Mouse (Mus musculus) macrophage (primary cell): Measurements from ENCODE around the gene Skida1. TPM values are rescaled to one million over a fixed set of nuclear protein-coding genes. Genes with fewer than 3 reads are reported as not detected.

Experiments
- H3K27ac ChIP-seq: fragments of 350-480 bp; formaldehyde crosslinking; 2 replicates; pipeline ENCODE4 v1.9.0; 2021
- H3K36me3 ChIP-seq: fragments of 350-480 bp; formaldehyde crosslinking; 2 replicates; pipeline ENCODE4 v1.9.0; 2021; ENCODE audit errors: inconsistent target
- H3K4me3 ChIP-seq: fragments of 350-480 bp; formaldehyde crosslinking; 2 replicates; pipeline ENCODE4 v1.9.0; 2021; ENCODE audit errors: inconsistent target
- H3K79me2 ChIP-seq: fragments of 350-480 bp; formaldehyde crosslinking; 2 replicates; pipeline ENCODE4 v1.9.0; 2021; ENCODE audit errors: inconsistent target
- WGBS: methylation state at CpG from one replicate; pipeline ENCODE4 v1.1.7; 2026; ENCODE audit warnings: inconsistent platforms; ENCODE audit not compliant: missing documents; 5-methylcytosine and 5-hydroxymethylcytosine counted together
- polyA plus RNA-seq: library from polyadenylated mRNA; stranded (reverse); fragments of 250-400 nt; gene quantifications from 3 replicates; pipeline ENCODE4 v1.2.4, GENCODE M21; 2018; ENCODE audit warnings: inconsistent platforms

Gene Skida1
- polyA plus RNA-seq, 1 experiment from 2014 or later, result not detected

GRCm38 (mm10) chr2:18037491-18037890 is 11.4 kb downstream of the Skida1 start, which contains the start of gene A930004D18Rik:
TSS of gene A930004D18Rik (minus strand) at chr2:18037737.
- Histone ChIP-seq H3K27ac (no peak within 1 kb of the TSS), H3K4me3 (no peak within 1 kb of the TSS), H3K79me2 (no peaks in the 10 kb centered on the region), H3K36me3 (no peaks in the 10 kb centered on the region)
- WGBS, result 53% methylated on average over 2 of the region's 2 CpGs

- Histone ChIP-seq H3K36me3 (no peaks in the 10 kb centered on the region), H3K4me3 (no peak overlapping the region), H3K79me2 (no peaks in the 10 kb centered on the region), H3K27ac (no peak overlapping the region)
- 95% methylated on average over 10 of the region's 10 CpGs for WGBS
Measured at GRCm38 (mm10) chr2:18034371-18035250, 14.2 kb downstream of the Skida1 start.

GRCm38 (mm10) chr2:18033166-18034108 is 15.4 kb downstream of the Skida1 start:
- Histone ChIP-seq H3K79me2 (no peaks in the 10 kb centered on the region), H3K27ac (no peak overlapping the region), H3K4me3 (no peak overlapping the region), H3K36me3 (no peaks in the 10 kb centered on the region)
- WGBS, result 88% methylated on average over 10 of the region's 10 CpGs

- no peaks in the 10 kb centered on the region for H3K36me3 ChIP-seq
- H3K27ac ChIP-seq, result no peak overlapping the region
- WGBS, result 91% methylated on average over 5 of the region's 5 CpGs
- no peaks in the 10 kb centered on the region for H3K79me2 ChIP-seq
- no peak overlapping the region for H3K4me3 ChIP-seq
Measured at GRCm38 (mm10) chr2:18032538-18032895, 16.3 kb downstream of the Skida1 start.

GRCm38 (mm10) chr2:18031831-18032537 is 16.9 kb downstream of the Skida1 start:
- Histone ChIP-seq H3K27ac (no peak overlapping the region), H3K36me3 (no peaks in the 10 kb centered on the region), H3K79me2 (no peaks in the 10 kb centered on the region), H3K4me3 (no peak overlapping the region)
- 17% methylated on average over 34 of the region's 34 CpGs for WGBS

- no peaks in the 10 kb centered on the region for H3K36me3 ChIP-seq
- no peak overlapping the region for H3K27ac ChIP-seq
- WGBS, result 23% methylated on average over 23 of the region's 26 CpGs
- H3K79me2 ChIP-seq, result no peaks in the 10 kb centered on the region
- H3K4me3 ChIP-seq, result no peak overlapping the region
Measured at GRCm38 (mm10) chr2:18031271-18031821, 17.5 kb downstream of the Skida1 start.

GRCm38 (mm10) chr2:18030581-18030980 is 18.3 kb downstream of the Skida1 start:
- H3K27ac ChIP-seq, result no peak overlapping the region
- no peaks in the 10 kb centered on the region for H3K79me2 ChIP-seq
- H3K36me3 ChIP-seq, result no peaks in the 10 kb centered on the region
- no peak overlapping the region for H3K4me3 ChIP-seq
- WGBS, result 93% methylated on average over 8 of the region's 8 CpGs

GRCm38 (mm10) chr2:18029656-18030055 is 19.2 kb downstream of the Skida1 start:
- H3K36me3 ChIP-seq, result no peaks in the 10 kb centered on the region
- WGBS, result 89% methylated on average over 7 of the region's 7 CpGs
- H3K4me3 ChIP-seq, result no peak overlapping the region
- no peak overlapping the region for H3K27ac ChIP-seq
- H3K79me2 ChIP-seq, result no peaks in the 10 kb centered on the region

GRCm38 (mm10) chr2:18028140-18029021 is 20.5 kb downstream of the Skida1 start:
- peak overlapping the region; percentile 58 for H3K4me3 ChIP-seq
- H3K36me3 ChIP-seq, result no peaks in the 10 kb centered on the region
- 1% methylated on average over 61 of the region's 61 CpGs for WGBS
- no peaks in the 10 kb centered on the region for H3K79me2 ChIP-seq
- H3K27ac ChIP-seq, result peak overlapping the region; percentile 5; the same call in 1 of the 2 replicates

- Histone ChIP-seq H3K79me2 (no peaks in the 10 kb centered on the region), H3K36me3 (no peaks in the 10 kb centered on the region), H3K27ac (peak overlapping the region; percentile 5; the same call in 1 of the 2 replicates), H3K4me3 (peak overlapping the region; percentile 58)
- WGBS, result under 1% methylated on average over 44 of the region's 44 CpGs
Measured at GRCm38 (mm10) chr2:18027448-18028139, 21.3 kb downstream of the Skida1 start.

- Histone ChIP-seq H3K79me2 (no peaks in the 10 kb centered on the region), H3K4me3 (peak overlapping the region; percentile 58), H3K27ac (no peak overlapping the region), H3K36me3 (no peaks in the 10 kb centered on the region)
- WGBS, result 1% methylated on average over 44 of the region's 44 CpGs
Measured at GRCm38 (mm10) chr2:18026116-18026947, 22.5 kb downstream of the Skida1 start.

GRCm38 (mm10) chr2:18025781-18026115 is 23.1 kb downstream of the Skida1 start:
- peak overlapping the region; percentile 58 for H3K4me3 ChIP-seq
- no peak overlapping the region for H3K27ac ChIP-seq
- H3K36me3 ChIP-seq, result no peaks in the 10 kb centered on the region
- 3% methylated on average over 14 of the region's 14 CpGs for WGBS
- H3K79me2 ChIP-seq, result no peaks in the 10 kb centered on the region
